Mouse (Mus musculus): ENCODE data around the gene Ctnna3. TPM values are rescaled to one million over a fixed set of nuclear protein-coding genes. Genes with fewer than 3 reads are reported as not detected.
"Not testable (repeated sequence)": the region's sequence is repeated elsewhere in the genome, so short reads cannot be mapped to it uniquely, and the experiment has no call there.

The Ctnna3 gene
- polyA plus RNA-seq, 1 experiment: 0.25 TPM

GRCm38 (mm10) chr10:64671469-64671868 lies 1241.6 kb downstream of the Ctnna3 start:
- no peak for TF ChIP-seq POLR2A (IDR thresholded peaks at IDR 0.05; ENCODE audit: borderline replicate concordance, extremely low read depth, insufficient read depth, insufficient read length, poor library complexity, severe bottlenecking)
- no peak for TF ChIP-seq CTCF (IDR thresholded peaks at IDR 0.05; ENCODE audit: borderline replicate concordance, extremely low read depth, insufficient read depth, insufficient read length)

GRCm38 (mm10) chr10:64675796-64676195 lies 1245.9 kb downstream of the Ctnna3 start:
- TF ChIP-seq POLR2A (IDR thresholded peaks at IDR 0.05; ENCODE audit: borderline replicate concordance, extremely low read depth, insufficient read depth, insufficient read length, poor library complexity, severe bottlenecking): no peak
- no peak for TF ChIP-seq CTCF (IDR thresholded peaks at IDR 0.05; ENCODE audit: borderline replicate concordance, extremely low read depth, insufficient read depth, insufficient read length)
- DNase-seq (ENCODE audit: low read depth): peak; percentile 59

More at GRCm38 (mm10) chr10:64671469-64671868, 1241.6 kb downstream of the Ctnna3 start:
- DNase-seq (ENCODE audit: low read depth): no peak

GRCm38 (mm10) chr10:64710017-64710416 lies 1280.1 kb downstream of the Ctnna3 start:
- TF ChIP-seq POLR2A (IDR thresholded peaks at IDR 0.05; ENCODE audit: borderline replicate concordance, extremely low read depth, insufficient read depth, insufficient read length, poor library complexity, severe bottlenecking) (no peak), CTCF (IDR thresholded peaks at IDR 0.05; ENCODE audit: borderline replicate concordance, extremely low read depth, insufficient read depth, insufficient read length) (no peak)
- DNase-seq (ENCODE audit: low read depth): no peak

DNA sequence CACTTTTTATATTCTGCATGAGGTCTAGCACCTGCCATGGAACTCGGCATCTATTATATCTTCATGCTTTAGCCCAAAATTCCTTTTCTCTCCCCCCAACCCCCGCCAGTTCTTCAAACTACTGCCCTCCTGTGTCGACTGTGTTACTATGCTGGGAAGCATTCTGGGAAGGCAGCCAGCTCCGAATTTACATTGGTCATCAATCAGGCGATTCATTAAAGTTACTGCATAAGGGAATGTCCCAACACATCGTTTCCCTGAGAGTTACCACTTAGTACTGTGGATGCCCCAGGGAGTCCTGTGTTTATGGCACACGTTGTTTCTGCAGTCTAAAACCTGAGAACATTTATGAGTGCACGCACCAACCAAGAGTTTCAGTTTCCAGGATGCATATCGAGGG lies 1288.1 kb downstream of the Ctnna3 start:
- TF ChIP-seq CTCF (IDR thresholded peaks at IDR 0.05; ENCODE audit: borderline replicate concordance, extremely low read depth, insufficient read depth, insufficient read length) (peak; percentile 9; the same call in 1 of the 2 replicates), POLR2A (IDR thresholded peaks at IDR 0.05; ENCODE audit: borderline replicate concordance, extremely low read depth, insufficient read depth, insufficient read length, poor library complexity, severe bottlenecking) (no peak)

GRCm38 (mm10) chr10:64735692-64736091 lies 1305.8 kb downstream of the Ctnna3 start:
- TF ChIP-seq POLR2A (IDR thresholded peaks at IDR 0.05; ENCODE audit: borderline replicate concordance, extremely low read depth, insufficient read depth, insufficient read length, poor library complexity, severe bottlenecking) (no peak), CTCF (IDR thresholded peaks at IDR 0.05; ENCODE audit: borderline replicate concordance, extremely low read depth, insufficient read depth, insufficient read length) (no peak)
- no peak for DNase-seq (ENCODE audit: low read depth)

More for the DNA sequence above, 1288.1 kb downstream of the Ctnna3 start:
- peak; percentile 87 for DNase-seq (ENCODE audit: low read depth)

DNA sequence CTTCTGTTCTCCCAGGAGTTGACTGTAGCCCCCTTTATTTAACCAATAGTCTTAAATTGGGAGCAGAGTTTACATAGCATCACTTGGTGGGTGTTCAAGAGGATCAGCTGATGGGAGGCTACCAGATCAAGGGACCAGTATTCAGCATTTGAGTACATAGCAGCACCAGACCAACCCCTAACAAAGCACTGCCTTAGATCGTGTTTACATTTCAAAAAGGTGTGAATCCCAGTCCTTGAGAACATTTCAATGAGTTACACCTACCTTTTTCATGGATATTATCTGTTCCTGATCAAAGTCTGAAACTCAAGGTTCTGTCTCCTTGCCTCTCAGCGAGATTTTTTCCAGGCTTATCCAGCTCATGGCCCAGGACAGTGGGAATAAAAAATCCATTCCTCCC lies 1306.7 kb downstream of the Ctnna3 start:
- DNase-seq (ENCODE audit: low read depth): no peak
- TF ChIP-seq CTCF (IDR thresholded peaks at IDR 0.05; ENCODE audit: borderline replicate concordance, extremely low read depth, insufficient read depth, insufficient read length) (no peak), POLR2A (IDR thresholded peaks at IDR 0.05; ENCODE audit: borderline replicate concordance, extremely low read depth, insufficient read depth, insufficient read length, poor library complexity, severe bottlenecking) (no peak)

- not testable (repeated sequence) for DNase-seq (ENCODE audit: low read depth)
Observed at GRCm38 (mm10) chr10:64741721-64742120, 1311.8 kb downstream of the Ctnna3 start.

DNA sequence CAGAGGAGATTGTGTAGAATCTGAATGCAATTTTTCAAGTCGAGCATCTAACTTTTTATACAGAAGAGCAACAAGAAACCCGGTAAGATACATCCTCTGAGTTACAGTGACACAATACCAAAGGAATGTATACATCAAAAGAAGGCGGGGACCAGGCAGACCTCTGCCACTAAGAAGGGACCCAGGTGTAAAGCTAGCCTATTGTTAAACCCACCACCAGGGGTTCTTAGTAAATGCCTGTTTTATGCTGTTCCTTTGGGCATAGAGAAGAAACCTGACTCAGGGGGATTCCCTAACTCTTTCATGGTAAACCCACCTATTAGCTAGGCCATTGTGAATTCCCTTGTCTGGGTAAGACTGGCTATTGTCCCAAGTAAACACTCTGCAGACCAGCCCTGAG lies 1314.2 kb downstream of the Ctnna3 start:
- DNase-seq (ENCODE audit: low read depth): not testable (repeated sequence)

GRCm38 (mm10) chr10:64748651-64749050 lies 1318.8 kb downstream of the Ctnna3 start:
- TF ChIP-seq POLR2A (IDR thresholded peaks at IDR 0.05; ENCODE audit: borderline replicate concordance, extremely low read depth, insufficient read depth, insufficient read length, poor library complexity, severe bottlenecking): no peak
- TF ChIP-seq CTCF (IDR thresholded peaks at IDR 0.05; ENCODE audit: borderline replicate concordance, extremely low read depth, insufficient read depth, insufficient read length): no peak

DNA sequence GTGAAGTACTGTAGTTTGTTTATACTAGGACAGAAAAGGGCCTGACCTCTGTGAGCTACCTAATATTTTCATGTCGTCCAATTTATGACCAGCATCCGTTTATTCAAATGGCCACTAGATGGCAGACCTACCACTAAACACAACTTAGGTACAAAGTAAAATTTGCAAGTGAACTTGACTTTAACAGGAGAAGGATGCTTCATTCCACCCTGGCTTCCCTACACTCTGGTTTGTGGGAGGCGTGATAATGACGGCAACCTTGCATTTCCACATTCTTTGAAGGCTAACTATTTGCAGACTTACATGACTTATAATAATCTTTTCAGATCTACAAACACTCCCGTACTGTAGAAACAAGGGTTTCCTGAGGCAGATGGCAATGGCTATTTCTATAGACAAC lies 1320.9 kb downstream of the Ctnna3 start:
- peak; percentile 81 for DNase-seq (ENCODE audit: low read depth)
- TF ChIP-seq POLR2A (IDR thresholded peaks at IDR 0.05; ENCODE audit: borderline replicate concordance, extremely low read depth, insufficient read depth, insufficient read length, poor library complexity, severe bottlenecking) (no peak), CTCF (IDR thresholded peaks at IDR 0.05; ENCODE audit: borderline replicate concordance, extremely low read depth, insufficient read depth, insufficient read length) (peak; percentile 34; the same call in 1 of the 2 replicates)

More at GRCm38 (mm10) chr10:64748651-64749050, 1318.8 kb downstream of the Ctnna3 start:
- DNase-seq (ENCODE audit: low read depth): no peak

DNA sequence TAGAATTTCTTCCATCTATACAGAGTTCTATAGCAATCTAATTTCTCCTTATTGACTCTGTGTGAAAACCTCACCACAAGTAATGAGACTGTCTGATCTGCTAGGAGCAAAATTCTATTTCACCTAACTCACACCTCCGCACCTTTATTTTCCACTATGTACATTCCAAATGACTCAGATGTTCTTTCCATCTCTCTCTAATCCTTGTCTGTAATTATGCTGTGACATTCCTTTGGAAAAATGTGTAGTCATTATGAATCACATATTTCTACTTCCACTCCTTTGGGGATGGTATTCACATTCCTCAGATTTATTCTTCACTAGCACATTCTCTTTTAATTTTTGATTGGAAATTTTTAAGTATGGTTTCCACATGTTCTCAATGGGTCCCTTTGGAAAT lies 1406.4 kb downstream of the Ctnna3 start:
- DNase-seq (ENCODE audit: low read depth): no peak

GRCm38 (mm10) chr10:64861439-64861838 lies 1431.5 kb downstream of the Ctnna3 start:
- TF ChIP-seq POLR2A (IDR thresholded peaks at IDR 0.05; ENCODE audit: borderline replicate concordance, extremely low read depth, insufficient read depth, insufficient read length, poor library complexity, severe bottlenecking): no peak
- TF ChIP-seq CTCF (IDR thresholded peaks at IDR 0.05; ENCODE audit: borderline replicate concordance, extremely low read depth, insufficient read depth, insufficient read length): no peak; the same call in 1 of the 2 replicates
- peak; percentile 5 for DNase-seq (ENCODE audit: low read depth)

More for the DNA sequence above, 1406.4 kb downstream of the Ctnna3 start:
- no peak for TF ChIP-seq POLR2A (IDR thresholded peaks at IDR 0.05; ENCODE audit: borderline replicate concordance, extremely low read depth, insufficient read depth, insufficient read length, poor library complexity, severe bottlenecking)
- TF ChIP-seq CTCF (IDR thresholded peaks at IDR 0.05; ENCODE audit: borderline replicate concordance, extremely low read depth, insufficient read depth, insufficient read length): no peak

- TF ChIP-seq CTCF (IDR thresholded peaks at IDR 0.05; ENCODE audit: borderline replicate concordance, extremely low read depth, insufficient read depth, insufficient read length): no peak
- no peak for TF ChIP-seq POLR2A (IDR thresholded peaks at IDR 0.05; ENCODE audit: borderline replicate concordance, extremely low read depth, insufficient read depth, insufficient read length, poor library complexity, severe bottlenecking)
- DNase-seq (ENCODE audit: low read depth): no peak
Observed at GRCm38 (mm10) chr10:64870888-64871287, 1441.0 kb downstream of the Ctnna3 start.

All from brain, embryonic 14.5 days (tissue).